Mouse (Mus musculus) liver, embryonic 14.5 days (tissue): ENCODE measurements around the gene Ndufaf8. TPM values are rescaled to one million over a fixed set of nuclear protein-coding genes. Genes with fewer than 3 reads are reported as not detected.

ENCODE experiments used
- ATAC-seq: fragments of 200-750 bp; cut with Nextera tagmentation; 2 replicates; pipeline ENCODE4 v1.8.0; 2017; ENCODE audit warnings: moderate number of reproducible peaks, mild to moderate bottlenecking, moderate library complexity; ENCODE audit not compliant: insufficient read depth
- DNase-seq, 3 experiments: peaks; one replicate each; pipeline ENCODE4 v3.0.0-alpha.2; 2012 to 2013; ENCODE audit warnings: low read depth in 3 of 3, low spot score in 3 of 3
- H3K27ac ChIP-seq: fragments of 300-500 bp; sonication (generic); 2 replicates; pipeline ENCODE4 v1.5.1; 2014; ENCODE audit warnings: moderate library complexity, mild to moderate bottlenecking, control low read depth, inconsistent platforms
- H3K27me3 ChIP-seq: fragments of 300-500 bp; sonication (generic); 2 replicates; pipeline ENCODE4 v1.6.1; 2014; ENCODE audit warnings: mild to moderate bottlenecking, low read length, moderate library complexity; ENCODE audit not compliant: control insufficient read depth, insufficient read depth
- H3K36me3 ChIP-seq: fragments of 300-500 bp; sonication (generic); replicated peaks from 2 replicates; pipeline ENCODE4 v1.6.1; 2014; ENCODE audit warnings: low read depth; ENCODE audit not compliant: control insufficient read depth, insufficient read depth
- H3K4me1 ChIP-seq, 2 experiments: fragments of 200-500 bp in 1 of 2; fragments of 300-500 bp in 1 of 2; sonication (generic) in 1 of 2; replicated peaks; 2 replicates each; pipeline ENCODE4 v1.6.1; 2012 to 2014; ENCODE audit warnings: antibody characterized with exemption in 1 of 2, inconsistent platforms in 1 of 2, low read length in 1 of 2; ENCODE audit not compliant: control insufficient read depth in 2 of 2, insufficient read depth in 2 of 2
- H3K4me2 ChIP-seq: fragments of 300-500 bp; sonication (generic); 2 replicates; pipeline ENCODE4 v1.6.1; 2014; ENCODE audit warnings: low read depth, mild to moderate bottlenecking, control low read depth, moderate library complexity
- H3K4me3 ChIP-seq, 2 experiments: fragments of 200-500 bp in 1 of 2; fragments of 300-500 bp in 1 of 2; sonication (generic) in 1 of 2; 2 replicates each; pipeline ENCODE4 v1.5.1; 2012 to 2014; ENCODE audit warnings: low read depth in 2 of 2, low read length in 2 of 2, mild to moderate bottlenecking in 2 of 2, control low read depth in 1 of 2, inconsistent platforms in 1 of 2, moderate library complexity in 1 of 2; ENCODE audit not compliant: insufficient read depth in 1 of 2
- H3K9ac ChIP-seq: fragments of 300-500 bp; sonication (generic); replicated peaks from 2 replicates; pipeline ENCODE4 v1.6.1; 2014; ENCODE audit warnings: mild to moderate bottlenecking, control low read depth, moderate library complexity
- H3K9me3 ChIP-seq: fragments of 300-500 bp; sonication (generic); 2 replicates; pipeline ENCODE4 v1.6.1; 2016; ENCODE audit warnings: low read length, mixed read lengths; ENCODE audit not compliant: control insufficient read depth
- CTCF ChIP-seq: IDR thresholded peaks from 2 replicates; pipeline ENCODE4 v1.5.1; 2016; ENCODE audit warnings: antibody characterized with exemption, low read depth, control low read depth
- EP300 ChIP-seq: IDR thresholded peaks from 2 replicates; pipeline ENCODE4 v1.6.1; 2016; ENCODE audit warnings: antibody characterized with exemption, low read depth
- WGBS: fragments of 180-500 bp; shearing (Covaris S2); extraction: QIAGEN DNeasy Blood & Tissue Kit; methylation state at CpG from one replicate; pipeline ENCODE4 v1.1.7; 2014; ENCODE audit not compliant: insufficient replicate concordance; 5-methylcytosine and 5-hydroxymethylcytosine counted together
- polyA plus RNA-seq, 2 experiments: library from polyadenylated mRNA; depleted of rRNA in 1 of 2; stranded (reverse) in 1 of 2; unstranded in 1 of 2; fragments of >200 nt; fragmentation: Nextera tagmentation in 1 of 2; extraction: Ambion mirVana in 1 of 2; gene quantifications; 2 replicates each; pipeline versions ENCODE4 v1.2.1 to v1.2.3; 2012 to 2014

The Ndufaf8 gene
- polyA plus RNA-seq (2012; rRNA removed) (20.3 and 30.3 TPM in 2 replicates), polyA plus RNA-seq (2014; fragmentation: Nextera tagmentation; extraction: Ambion mirVana) (52.9 and 57.5 TPM in 2 replicates)

DNA sequence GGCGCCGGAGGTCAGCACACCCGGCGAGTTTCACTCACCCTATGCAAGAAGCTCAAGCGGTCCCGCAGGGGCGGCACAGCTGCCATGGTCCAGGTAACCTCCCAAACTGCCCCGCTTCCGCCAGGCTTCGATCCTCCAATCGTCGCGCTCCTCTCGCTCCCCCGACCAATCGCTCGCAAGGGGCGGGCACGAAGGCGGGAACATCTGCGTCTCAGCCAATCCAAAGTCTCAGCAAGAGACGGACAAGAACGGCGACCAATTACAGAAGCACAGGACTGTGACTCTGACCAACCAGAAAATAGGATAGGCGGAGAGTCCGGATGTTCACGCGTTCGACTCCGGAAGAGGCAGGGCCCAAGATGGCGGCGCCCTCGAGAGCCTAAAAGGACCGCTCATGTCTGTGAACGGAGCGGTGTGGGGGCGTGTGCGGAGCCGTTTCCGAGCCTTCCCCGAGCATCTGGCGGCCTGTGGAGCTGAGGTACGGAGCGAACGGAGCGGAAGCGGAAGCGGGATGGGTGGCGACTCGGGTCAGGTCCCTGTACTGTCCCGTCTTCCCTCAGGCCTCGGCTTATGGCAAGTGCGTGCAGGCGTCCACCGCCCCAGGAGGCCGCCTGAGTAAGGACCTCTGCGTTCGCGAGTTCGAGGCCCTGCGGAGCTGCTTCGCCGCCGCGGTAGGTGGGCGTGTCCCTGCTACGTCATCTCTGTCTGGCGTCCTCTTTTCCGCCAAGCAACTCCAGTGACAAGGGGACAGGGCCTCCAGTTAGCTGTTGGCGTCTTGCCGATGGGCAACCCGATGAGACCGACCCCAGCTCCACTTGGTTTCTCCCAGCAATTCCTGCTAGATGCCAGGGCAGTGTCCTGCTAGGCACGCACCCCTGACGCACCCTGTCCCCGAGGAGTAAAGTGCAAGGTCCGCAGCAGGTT is at the start of gene Ndufaf8, which contains the start of gene Tepsin:
Gene Ndufaf8 (plus strand): TSS at position 341 of the 924 bp plus-strand sequence.
Gene Tepsin (minus strand): TSS at position 144 of the 924 bp plus-strand sequence.
- Histone ChIP-seq H3K9ac (peak within 1 kb of the TSS; percentile 90), H3K27ac (peak within 1 kb of the TSS; percentile 68), H3K4me1 (peaks cover 11 to 16% of the 10 kb centered on the region in 2 experiments), H3K4me3 (peak within 1 kb of the TSS; percentile 82 to 95), H3K9me3 (no peaks in the 10 kb centered on the region), H3K36me3 (peaks cover 2% of the 10 kb centered on the region), H3K4me2 (peak within 1 kb of the TSS; percentile 95), H3K27me3 (no peaks in the 10 kb centered on the region)
- DNase-seq (peak; percentile 94 to 96 (median 95)), ATAC-seq (peak; percentile 97)
- WGBS = under 1% methylated on average over 77 of the region's 77 CpGs
- TF ChIP-seq CTCF = no peak
- TF ChIP-seq EP300 = peak; percentile 88

DNA sequence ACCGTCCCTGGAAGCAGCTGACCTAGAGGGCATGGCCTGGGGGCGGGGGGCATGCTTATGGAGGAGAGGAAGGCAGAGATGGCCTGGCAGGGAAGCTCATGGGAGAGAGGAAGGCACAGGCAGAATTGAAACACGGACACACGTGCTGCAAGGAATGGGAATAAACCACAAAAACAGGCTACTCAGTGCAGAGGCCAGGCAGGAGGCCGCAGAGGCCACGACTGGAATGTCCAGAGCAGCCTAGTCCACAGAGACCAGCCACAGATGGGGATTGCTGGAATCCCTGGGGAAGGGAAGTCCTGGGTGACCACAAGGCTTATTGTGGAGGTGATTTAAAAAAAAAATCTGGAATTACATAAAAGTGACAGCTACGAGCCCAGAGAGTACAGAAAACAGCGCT is 49.7 kb upstream of the Ndufaf8 start:
- no peaks in the 10 kb centered on the region for H3K4me1 ChIP-seq
- H3K4me2 ChIP-seq = no peak overlapping the region
- TF ChIP-seq EP300 (no peak), CTCF (no peak)
- no peaks in the 10 kb centered on the region for H3K36me3 ChIP-seq
- no peaks in the 10 kb centered on the region for H3K9me3 ChIP-seq
- WGBS = 62% methylated on average over 8 of the region's 8 CpGs
- ATAC-seq = no peak
- H3K9ac ChIP-seq = no peak overlapping the region
- H3K27ac ChIP-seq = no peak overlapping the region
- no peak overlapping the region for H3K4me3 ChIP-seq
- no peak for DNase-seq
- peaks cover 33% of the 10 kb centered on the region for H3K27me3 ChIP-seq

DNA sequence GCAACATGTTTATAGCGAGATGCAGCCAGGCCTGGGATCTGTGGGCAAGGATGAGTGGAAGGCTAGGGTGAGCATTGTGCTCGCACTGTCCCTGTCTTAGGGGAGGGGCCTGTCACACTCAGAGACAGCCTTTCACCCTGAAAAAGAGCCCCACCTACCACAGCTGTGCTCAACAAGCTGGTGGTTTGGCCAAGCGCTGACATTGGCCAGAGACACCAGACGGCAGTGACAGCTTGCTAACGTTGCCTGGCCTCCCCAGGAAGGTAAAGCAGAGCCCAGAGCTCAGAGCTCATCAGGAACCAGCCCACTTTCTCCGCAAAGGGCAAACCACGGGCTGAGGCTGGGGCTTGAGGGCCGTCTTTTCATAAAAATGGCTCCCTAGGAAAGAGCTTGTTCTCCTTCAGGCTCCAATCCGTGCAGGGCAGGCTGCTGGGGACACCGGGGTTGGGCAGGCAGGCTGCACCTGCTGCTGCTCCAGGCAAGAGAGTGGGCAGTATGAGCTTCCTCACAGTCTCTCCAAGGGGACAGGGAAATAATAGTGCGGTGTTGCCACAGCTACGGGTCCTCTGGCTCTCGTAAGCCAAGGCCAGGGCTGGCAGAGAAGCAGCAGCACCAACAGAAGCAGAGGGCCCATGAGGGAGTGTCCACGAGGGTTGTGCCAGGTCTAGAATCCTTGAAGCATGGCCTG is 47.5 kb upstream of the Ndufaf8 start:
- no peaks in the 10 kb centered on the region for H3K36me3 ChIP-seq
- ATAC-seq (no peak), DNase-seq (no peak)
- H3K27me3 ChIP-seq = peaks cover 25% of the 10 kb centered on the region
- no peaks in the 10 kb centered on the region for H3K9me3 ChIP-seq
- H3K4me1 ChIP-seq = no peaks in the 10 kb centered on the region
- no peak overlapping the region for H3K9ac ChIP-seq
- H3K27ac ChIP-seq = no peak overlapping the region
- no peak overlapping the region for H3K4me3 ChIP-seq
- no peak for TF ChIP-seq EP300
- no peak for TF ChIP-seq CTCF
- WGBS = 33% methylated on average over 14 of the region's 14 CpGs
- H3K4me2 ChIP-seq = no peak overlapping the region

DNA sequence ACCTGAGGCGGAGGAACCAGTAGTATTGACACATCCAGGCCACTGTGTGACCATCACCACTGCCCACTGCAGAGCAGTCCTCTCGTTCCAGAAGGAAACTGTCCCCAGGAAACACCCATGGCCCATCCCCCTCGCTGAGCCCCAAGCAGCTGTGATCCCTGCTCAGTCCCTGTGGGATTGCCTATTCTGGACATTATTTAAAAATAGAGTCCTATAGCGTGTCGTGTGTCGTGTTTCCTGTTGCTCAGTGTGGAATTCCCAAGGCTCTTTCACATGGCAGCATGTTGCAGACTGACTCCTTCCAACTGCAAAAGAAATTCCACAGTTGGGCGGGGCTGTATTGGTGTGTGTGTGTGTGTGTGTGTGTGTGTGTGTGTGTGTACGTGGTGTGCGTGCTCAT is 46.5 kb upstream of the Ndufaf8 start:
- H3K4me2 ChIP-seq = no peak overlapping the region
- no peak overlapping the region for H3K9ac ChIP-seq
- H3K9me3 ChIP-seq = no peaks in the 10 kb centered on the region
- DNase-seq = no peak
- H3K27me3 ChIP-seq = peaks cover 15% of the 10 kb centered on the region
- H3K4me1 ChIP-seq = no peaks in the 10 kb centered on the region
- H3K4me3 ChIP-seq = no peak overlapping the region
- WGBS = 60% methylated on average over 9 of the region's 9 CpGs
- H3K36me3 ChIP-seq = no peaks in the 10 kb centered on the region
- no peak for TF ChIP-seq EP300
- TF ChIP-seq CTCF = no peak
- no peak for ATAC-seq
- no peak overlapping the region for H3K27ac ChIP-seq

- Histone ChIP-seq H3K4me3 (no peak overlapping the region), H3K4me2 (no peak overlapping the region), H3K9ac (no peak overlapping the region), H3K27ac (no peak overlapping the region), H3K36me3 (no peaks in the 10 kb centered on the region), H3K4me1 (no peaks in the 10 kb centered on the region), H3K9me3 (no peaks in the 10 kb centered on the region), H3K27me3 (no peaks in the 10 kb centered on the region; the same call in none of the 2 replicates)
- no peak for ATAC-seq
- 64% methylated on average over 4 of the region's 4 CpGs for WGBS
- TF ChIP-seq CTCF (no peak), EP300 (no peak)
- no peak for DNase-seq
Measured at GRCm38 (mm10) chr11:120053846-120054245, 44.9 kb upstream of the Ndufaf8 start.
